Mouse (Mus musculus) kidney, postnatal 0 days (tissue): ENCODE data around the gene Ergic1. TPM values are rescaled to one million over a fixed set of nuclear protein-coding genes. Genes with fewer than 3 reads are reported as not detected.
A peak's percentile ranks its signal among the peaks of the same experiment; 100 is the strongest.

Experiments used
- ATAC-seq: fragments of 200-750 bp; cut with Nextera tagmentation; replicated peaks from 2 replicates; pipeline ENCODE4 v1.8.0; 2017; ENCODE audit warnings: low read depth, moderate number of reproducible peaks, moderate TSS enrichment, moderate library complexity; ENCODE audit not compliant: low FRiP score
- DNase-seq: peaks from one replicate; pipeline ENCODE4 v3.0.0-alpha.2; 2016; ENCODE audit warnings: low spot score
- H3K27ac ChIP-seq: fragments of 300-500 bp; sonication (generic); 2 replicates; pipeline ENCODE4 v1.5.1; 2014; ENCODE audit warnings: mild to moderate bottlenecking
- H3K27me3 ChIP-seq: fragments of 300-500 bp; sonication (generic); 2 replicates; pipeline ENCODE4 v1.6.1; 2014; ENCODE audit warnings: low read length, mixed read lengths; ENCODE audit not compliant: insufficient read depth
- H3K36me3 ChIP-seq: fragments of 300-500 bp; sonication (generic); 2 replicates; pipeline ENCODE4 v1.6.1; 2014; ENCODE audit warnings: low read length, mixed read lengths; ENCODE audit not compliant: insufficient read depth
- H3K4me1 ChIP-seq: fragments of 300-500 bp; sonication (generic); replicated peaks from 2 replicates; pipeline ENCODE4 v1.6.1; 2014; ENCODE audit warnings: antibody characterized with exemption, low read length, mixed read lengths; ENCODE audit not compliant: insufficient read depth
- H3K4me2 ChIP-seq: fragments of 300-500 bp; sonication (generic); 2 replicates; pipeline ENCODE4 v1.6.1; 2014; ENCODE audit warnings: mild to moderate bottlenecking, low read length, moderate library complexity, mixed read lengths
- H3K4me3 ChIP-seq: fragments of 300-500 bp; sonication (generic); replicated peaks from 2 replicates; pipeline ENCODE4 v1.5.1; 2014; ENCODE audit warnings: low read depth, low read length
- H3K9ac ChIP-seq: fragments of 300-500 bp; sonication (generic); 2 replicates; pipeline ENCODE4 v1.6.1; 2014; ENCODE audit warnings: low read depth, low read length
- H3K9me3 ChIP-seq: fragments of 300-500 bp; sonication (generic); replicated peaks from 2 replicates; pipeline ENCODE4 v1.6.1; 2016; ENCODE audit warnings: low read length, inconsistent platforms, mixed read lengths
- CTCF ChIP-seq: IDR thresholded peaks from 2 replicates; pipeline ENCODE4 v1.5.1; 2016; ENCODE audit warnings: antibody characterized with exemption, low read depth, mild to moderate bottlenecking, moderate library complexity
- WGBS: fragments of 180-500 bp; shearing (Covaris S2); extraction: QIAGEN DNeasy Blood & Tissue Kit; methylation state at CpG from one replicate; pipeline ENCODE4 v1.1.7; 2014; 5-methylcytosine and 5-hydroxymethylcytosine counted together
- microRNA-seq: library from miRNA; unstranded; fragments of <30 nt; microRNA quantifications from one replicate; pipeline ENCODE4, GENCODE M21; 2016
- polyA plus RNA-seq: library from polyadenylated mRNA; unstranded; fragments of >200 nt; fragmentation: Nextera tagmentation; extraction: Ambion mirVana; gene quantifications from 2 replicates; pipeline ENCODE4 v1.2.1, GENCODE M21; 2015

Gene Ergic1
- polyA plus RNA-seq, 1 experiment from 2014 or later, result 107 TPM

- Histone ChIP-seq H3K27ac (no peak overlapping the region), H3K36me3 (peaks cover 29% of the 10 kb centered on the region), H3K4me3 (no peak overlapping the region), H3K27me3 (no peaks in the 10 kb centered on the region), H3K4me2 (no peak overlapping the region), H3K9me3 (no peaks in the 10 kb centered on the region), H3K9ac (no peak overlapping the region), H3K4me1 (no peaks in the 10 kb centered on the region)
- no peak for TF ChIP-seq CTCF
- WGBS, result 86% methylated on average over 10 of the region's 10 CpGs
- DNase-seq, result no peak
- 0 out of 2 replicates have a peak, but pooled peaks have one; percentile 36 for ATAC-seq
Observed at GRCm38 (mm10) chr17:26699819-26700616, 138.7 kb downstream of the Ergic1 start.

GRCm38 (mm10) chr17:26701565-26701964, 140.3 kb downstream of the Ergic1 start:
- Histone ChIP-seq H3K27ac (no peak overlapping the region), H3K36me3 (peaks cover 25% of the 10 kb centered on the region), H3K4me1 (no peaks in the 10 kb centered on the region), H3K9ac (no peak overlapping the region), H3K4me3 (no peak overlapping the region), H3K27me3 (no peaks in the 10 kb centered on the region), H3K9me3 (no peaks in the 10 kb centered on the region), H3K4me2 (no peak overlapping the region)
- no peak for TF ChIP-seq CTCF
- DNase-seq, result no peak
- 86% methylated on average over 13 of the region's 13 CpGs for WGBS
- no peak for ATAC-seq

DNA sequence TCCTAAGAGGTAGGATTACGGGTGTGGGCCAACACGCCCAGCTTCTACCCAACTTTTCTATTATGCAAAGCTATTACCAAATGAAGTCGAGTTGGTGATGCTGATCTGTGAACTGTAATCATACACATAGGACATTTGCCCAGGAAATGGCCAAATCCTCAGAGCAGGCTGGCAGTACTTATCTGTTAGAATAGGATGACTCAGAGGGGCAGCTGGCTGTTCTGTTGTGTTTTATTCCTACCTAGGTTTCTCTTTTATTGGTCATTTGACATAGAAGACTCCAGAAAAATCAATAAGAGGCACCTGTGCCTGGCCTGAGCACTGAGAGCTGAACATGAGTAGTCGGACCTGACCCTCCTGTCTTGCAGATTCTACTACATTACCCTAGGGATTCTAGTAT, 141.3 kb downstream of the Ergic1 start:
- H3K36me3 ChIP-seq, result peaks cover 22% of the 10 kb centered on the region; the same call in 1 of the 2 replicates
- H3K4me1 ChIP-seq, result no peaks in the 10 kb centered on the region
- TF ChIP-seq CTCF, result no peak
- H3K27ac ChIP-seq, result no peak overlapping the region
- no peak overlapping the region for H3K4me3 ChIP-seq
- DNase-seq (no peak), ATAC-seq (no peak)
- H3K9ac ChIP-seq, result no peak overlapping the region
- H3K4me2 ChIP-seq, result no peak overlapping the region
- 89% methylated on average over 4 of the region's 4 CpGs for WGBS
- H3K27me3 ChIP-seq, result no peaks in the 10 kb centered on the region
- no peaks in the 10 kb centered on the region for H3K9me3 ChIP-seq

- Histone ChIP-seq H3K4me2 (no peak overlapping the region), H3K4me1 (no peaks in the 10 kb centered on the region), H3K36me3 (peaks cover 14% of the 10 kb centered on the region; the same call in 1 of the 2 replicates), H3K27ac (no peak overlapping the region), H3K27me3 (no peaks in the 10 kb centered on the region), H3K9ac (no peak overlapping the region), H3K4me3 (no peak overlapping the region), H3K9me3 (no peaks in the 10 kb centered on the region)
- DNase-seq (no peak), ATAC-seq (no peak)
- no peak for TF ChIP-seq CTCF
- 75% methylated on average over 4 of the region's 4 CpGs for WGBS
Observed at GRCm38 (mm10) chr17:26703671-26704070, 142.4 kb downstream of the Ergic1 start.

DNA sequence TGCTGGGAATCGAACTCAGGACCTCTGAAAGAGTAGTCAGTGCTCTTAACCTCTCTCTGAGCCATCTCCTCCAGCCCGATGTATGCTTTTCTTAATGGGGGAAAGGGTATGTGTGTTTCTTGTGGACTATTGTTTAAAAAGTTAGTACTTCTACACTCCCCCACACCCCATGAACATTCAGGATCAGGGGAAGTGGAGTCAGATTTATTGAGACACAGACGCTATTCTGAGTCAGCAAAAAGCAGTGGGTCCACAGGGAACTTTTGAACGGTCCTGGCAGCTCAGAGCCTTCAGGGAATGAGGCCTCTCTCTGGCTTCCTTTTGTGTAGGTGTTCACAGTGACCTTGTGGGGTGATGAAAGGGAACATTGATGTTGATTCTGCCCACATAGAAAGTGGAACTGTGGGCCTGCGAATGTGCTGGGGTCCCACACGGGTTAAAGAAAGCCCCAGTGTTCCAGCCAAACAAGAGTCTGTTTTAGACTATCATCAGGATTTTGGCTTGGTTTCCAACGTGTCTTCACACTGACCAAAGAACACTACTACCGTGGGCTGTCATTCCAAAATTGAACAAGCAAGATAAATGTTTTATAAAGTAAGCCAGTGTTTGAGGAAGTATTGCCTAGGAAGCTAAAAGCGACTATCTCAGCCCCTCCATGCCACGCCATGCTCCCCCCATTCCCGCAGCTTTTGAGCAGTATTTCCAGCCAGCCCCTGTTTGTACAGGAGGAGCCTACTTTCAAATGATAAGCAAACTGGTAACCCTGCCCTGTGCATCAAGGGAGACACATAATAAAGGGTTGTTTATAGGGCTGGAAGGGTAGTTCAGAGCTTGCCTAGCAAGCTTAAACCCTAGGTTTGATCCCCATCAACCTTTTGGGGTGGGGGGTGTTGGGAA, 144.4 kb downstream of the Ergic1 start:
- Histone ChIP-seq H3K4me1 (no peaks in the 10 kb centered on the region), H3K9ac (no peak overlapping the region), H3K4me3 (no peak overlapping the region), H3K9me3 (no peaks in the 10 kb centered on the region), H3K4me2 (no peak overlapping the region), H3K27me3 (no peaks in the 10 kb centered on the region), H3K27ac (no peak overlapping the region), H3K36me3 (0 out of 2 replicates have a peak, but pooled peaks cover 7% of the 10 kb centered on the region)
- TF ChIP-seq CTCF, result no peak
- peak; percentile 8 for DNase-seq
- 57% methylated on average over 11 of the region's 11 CpGs for WGBS
- no peak for ATAC-seq

Small RNA genes within 50 kb of the gene (microRNA-seq; reads per million reads assigned to microRNA genes)
- gene Gm22420, result not detected

Other genes with a start within 250 kb of the Ergic1 start
- 1.6 and 2.1 TPM in 2 replicates for gene Neurl1b, start 146.7 kb upstream of the Ergic1 start, polyA plus RNA-seq
- 28.3 and 31.5 TPM in 2 replicates for gene Dusp1, start 639 bp downstream of the Ergic1 start, polyA plus RNA-seq
- gene Atp6v0e, start 101.7 kb downstream of the Ergic1 start, polyA plus RNA-seq, result 459 and 492 TPM in 2 replicates
- 13.8 and 17.6 TPM in 2 replicates for gene Crebrf, start 154.2 kb downstream of the Ergic1 start, polyA plus RNA-seq
- gene Bnip1, start 219.6 kb downstream of the Ergic1 start, polyA plus RNA-seq, result 43.7 and 45.2 TPM in 2 replicates